In the genomic region with DNA sequence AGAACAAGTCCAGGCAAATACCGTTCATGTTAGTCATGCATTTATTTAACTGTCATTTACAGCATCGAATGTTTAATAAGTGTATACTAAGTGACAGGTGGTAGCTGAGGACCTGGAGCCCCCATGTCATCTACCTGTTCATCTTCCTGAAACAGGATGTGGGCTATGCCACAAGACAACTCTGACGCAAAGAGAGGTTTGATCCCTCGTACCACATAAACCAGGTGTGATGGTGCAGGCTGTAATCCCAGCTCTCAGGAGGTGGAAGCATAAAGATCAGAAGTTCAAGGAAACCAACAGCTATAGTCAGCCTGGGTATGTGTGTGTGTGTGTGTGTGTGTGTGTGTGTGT, we compare ENCODE assay signal across 8 mouse cellular contexts. TPM values are rescaled to one million over a fixed set of nuclear protein-coding genes. Genes with fewer than 3 reads are reported as not detected.
DNase-seq lines count a peak whose midpoint lies in the region; ATAC-seq and TF ChIP-seq lines count a peak whose summit lies in the region.

No protein-coding gene starts in this region.

- no peak overlapping the region for H3K9ac ChIP-seq in embryonic facial prominence, embryonic 14.5 days (ENCODE audit: low read depth, low read length)
- no peak overlapping the region for H3K9ac ChIP-seq in limb, embryonic 14.5 days (ENCODE audit: low read depth, low read length, severe bottlenecking)

- TF ChIP-seq CTCF in left cerebral cortex, adult 2 months (IDR thresholded peaks at IDR 0.05), result no peak

- H3K27ac ChIP-seq in left cerebral cortex, adult 2 months, result peak overlapping the region; percentile 82
- H3K27ac ChIP-seq in embryonic facial prominence, embryonic 14.5 days (replicated peaks; ENCODE audit: low read depth, low read length), result no peak overlapping the region
- H3K27ac ChIP-seq in limb, embryonic 14.5 days (replicated peaks; ENCODE audit: low read depth, low read length), result no peak overlapping the region

- H3K9me3 ChIP-seq in embryonic facial prominence, embryonic 14.5 days (ENCODE audit: control insufficient read depth, low read length), result no peaks in the 10 kb centered on the region
- H3K9me3 ChIP-seq in limb, embryonic 14.5 days (ENCODE audit: control insufficient read depth, low read length), result no peaks in the 10 kb centered on the region

- H3K4me3 ChIP-seq in left cerebral cortex, adult 2 months, result peak overlapping the region; percentile 55
- peak overlapping the region; percentile 37 for H3K4me3 ChIP-seq in embryonic facial prominence, embryonic 14.5 days (ENCODE audit: low read depth, low read length)
- H3K4me3 ChIP-seq in limb, embryonic 14.5 days (replicated peaks; ENCODE audit: low read length), result peak overlapping the region; percentile 37

- no peaks in the 10 kb centered on the region for H3K27me3 ChIP-seq in embryonic facial prominence, embryonic 14.5 days (replicated peaks; ENCODE audit: control insufficient read depth, insufficient read depth, low read length)
- H3K27me3 ChIP-seq in limb, embryonic 14.5 days (ENCODE audit: control insufficient read depth, insufficient read depth, low read length), result no peaks in the 10 kb centered on the region

- peak overlapping the region; percentile 55 for H3K4me2 ChIP-seq in embryonic facial prominence, embryonic 14.5 days (ENCODE audit: low read depth, low read length)
- peak overlapping the region; percentile 70 for H3K4me2 ChIP-seq in limb, embryonic 14.5 days (replicated peaks; ENCODE audit: low read depth, low read length, severe bottlenecking)

- WGBS in embryonic facial prominence, embryonic 14.5 days, result 41% methylated on average over 4 of the region's 4 CpGs
- 32% methylated on average over 4 of the region's 4 CpGs for WGBS in limb, embryonic 14.5 days

- TF ChIP-seq POLR2A in limb, embryonic 14.5 days (IDR thresholded peaks at IDR 0.05; ENCODE audit: borderline replicate concordance, extremely low read depth, insufficient read depth, insufficient read length), result no peak

- no peak for ATAC-seq in embryonic facial prominence, embryonic 14.5 days (ENCODE audit: low read depth)
- no peak for ATAC-seq in limb, embryonic 14.5 days (ENCODE audit: low FRiP score, low read depth)
- peak; percentile 63 for ATAC-seq in neutrophil, adult 5-6 weeks (ENCODE audit: extremely low read depth, insufficient number of reproducible peaks, low FRiP score, poor library complexity, severe bottlenecking)

- DNase-seq in left cerebral cortex, adult 2 months (ENCODE audit: extremely low spot score in 1 of 2, low spot score in 2 of 2), result no peak
- no peak for DNase-seq in left cerebral cortex, postnatal 14 days (ENCODE audit: low spot score in 2 of 2)
- no peak for DNase-seq in embryonic facial prominence, embryonic 14.5 days (ENCODE audit: low spot score)
- DNase-seq in limb, embryonic 14.5 days (ENCODE audit: low spot score), result no peak
- DNase-seq in adrenal gland, postnatal 4 days (ENCODE audit: low spot score in 2 of 2), result no peak
- no peak for DNase-seq in kidney, adult 9 months
- no peak for DNase-seq in left cerebral cortex, postnatal 10 days (ENCODE audit: extremely low spot score in 1 of 2, low spot score in 2 of 2)

- H3K4me1 ChIP-seq in embryonic facial prominence, embryonic 14.5 days (ENCODE audit: control insufficient read depth, insufficient read depth, low read length), result 0 out of 2 replicates have a peak, but pooled peaks cover 5% of the 10 kb centered on the region
- H3K4me1 ChIP-seq in limb, embryonic 14.5 days (ENCODE audit: control insufficient read depth, insufficient read depth, low read length), result no peaks in the 10 kb centered on the region

- no peaks in the 10 kb centered on the region for H3K36me3 ChIP-seq in embryonic facial prominence, embryonic 14.5 days (ENCODE audit: control insufficient read depth, insufficient read depth, low read length)
- no peaks in the 10 kb centered on the region for H3K36me3 ChIP-seq in limb, embryonic 14.5 days (ENCODE audit: control insufficient read depth, insufficient read depth, low read length)

- intact Hi-C loops in left cerebral cortex, adult 2 months (cut with DNase I), result no loop called here
- intact Hi-C loops in left cerebral cortex, postnatal 14 days (cut with DNase I), result no loop called here
- intact Hi-C loops in left cerebral cortex, postnatal 10 days (cut with DNase I), result no loop called here

RNA-seq across cellular contexts. Expression of a gene that starts 19.4 kb away (rescaled TPM):
- 10 to 100 TPM; 25.3 to 28.6 TPM for total RNA-seq in left cerebral cortex, adult 2 months (2021)
- total RNA-seq in left cerebral cortex, postnatal 14 days (2021), result 10 to 100 TPM; 21.2 to 22.7 TPM
- polyA plus RNA-seq in embryonic facial prominence, embryonic 14.5 days (2014; fragmentation: Nextera tagmentation; extraction: Ambion mirVana), result 13.0 and 15.9 TPM in 2 replicates
- 21.2 and 23.6 TPM in 2 replicates for polyA plus RNA-seq in limb, embryonic 14.5 days (2012; rRNA removed)
- polyA plus RNA-seq in limb, embryonic 14.5 days (2014; fragmentation: Nextera tagmentation; extraction: Ambion mirVana), result 14.0 and 14.2 TPM in 2 replicates
- total RNA-seq in neutrophil, adult 5-6 weeks (2017), result 168 and 185 TPM in 2 replicates
- total RNA-seq in adrenal gland, postnatal 4 days (2021), result 10 to 100 TPM; 22.6 to 24.0 TPM
- 10 to 100 TPM; 17.8 to 20.2 TPM for total RNA-seq in left cerebral cortex, postnatal 10 days (2021)

RNA-seq across cellular contexts. Expression of a gene that starts 32.9 kb away (rescaled TPM):
- total RNA-seq in left cerebral cortex, adult 2 months (2021), result 10 to 100 TPM; 13.1 to 14.0 TPM
- total RNA-seq in left cerebral cortex, postnatal 14 days (2021), result 10 to 100 TPM; 10.9 to 13.5 TPM
- polyA plus RNA-seq in embryonic facial prominence, embryonic 14.5 days (2014; fragmentation: Nextera tagmentation; extraction: Ambion mirVana), result 3.0 and 3.3 TPM in 2 replicates
- 20.4 and 24.3 TPM in 2 replicates for polyA plus RNA-seq in limb, embryonic 14.5 days (2012; rRNA removed)
- 2.8 and 3.7 TPM in 2 replicates for polyA plus RNA-seq in limb, embryonic 14.5 days (2014; fragmentation: Nextera tagmentation; extraction: Ambion mirVana)
- total RNA-seq in neutrophil, adult 5-6 weeks (2017), result 77.1 and 79.0 TPM in 2 replicates
- total RNA-seq in adrenal gland, postnatal 4 days (2021), result 10 to 100 TPM; 24.7 to 26.1 TPM
- total RNA-seq in left cerebral cortex, postnatal 10 days (2021), result 10 to 100 TPM; 10.5 to 12.8 TPM
